Comparison of ENCODE assay signal across 11 mouse cellular contexts in genomic region chr5:119749153-119749552, GRCm38 (mm10).
DNase-seq lines count a peak whose midpoint lies in the region; ATAC-seq and TF ChIP-seq lines count a peak whose summit lies in the region.
"Had no signal": no experiment of that assay in that cellular context is flagged by ENCODE, and none has a peak within 500 bp of the region (broad histone marks: within the 10 kb centered on the region; RNA-seq: fewer than 3 reads in every experiment).

No protein-coding gene starts in this region.

- H3K4me2 ChIP-seq in heart, embryonic 11.5 days: peak overlapping the region; percentile 72
- peak overlapping the region; percentile 45 for H3K4me2 ChIP-seq in hindbrain, embryonic 13.5 days
- H3K4me2 ChIP-seq: liver, embryonic 13.5 days had no signal

- no peaks in the 10 kb centered on the region for H3K36me3 ChIP-seq in heart, embryonic 11.5 days (ENCODE audit: control insufficient read depth, insufficient read depth, low read length)
- no peaks in the 10 kb centered on the region for H3K36me3 ChIP-seq in heart, adult 2 months (ENCODE audit: control insufficient read depth, insufficient read depth, low read length)
- no peaks in the 10 kb centered on the region for H3K36me3 ChIP-seq in E14TG2a.4 (ENCODE audit: insufficient read depth, low read length)
- H3K36me3 ChIP-seq in hindbrain, embryonic 13.5 days: no peaks in the 10 kb centered on the region
- H3K36me3 ChIP-seq: liver, embryonic 13.5 days had no signal

- H3K9ac ChIP-seq in heart, embryonic 11.5 days (ENCODE audit: low read depth, low read length): no peak overlapping the region
- no peak overlapping the region for H3K9ac ChIP-seq in heart, adult 2 months (ENCODE audit: low read depth, low read length)
- 0 out of 2 replicates have a peak overlapping the region, but pooled peaks have one; percentile 8 for H3K9ac ChIP-seq in hindbrain, embryonic 13.5 days
- H3K9ac ChIP-seq: liver, embryonic 13.5 days had no signal

- no peak for TF ChIP-seq EP300 in heart, adult 2 months (IDR thresholded peaks at IDR 0.05; ENCODE audit: insufficient read depth, low read depth, low read length)

- H3K27ac ChIP-seq in heart, embryonic 11.5 days (ENCODE audit: low read depth, low read length): no peak overlapping the region
- H3K27ac ChIP-seq in heart, adult 2 months: no peak overlapping the region
- no peak overlapping the region for H3K27ac ChIP-seq in hindbrain, embryonic 13.5 days
- H3K27ac ChIP-seq: liver, embryonic 13.5 days had no signal

- DNase-seq in heart, adult 2 months: no peak
- DNase-seq in lung, postnatal 36 days: peak; percentile 48
- DNase-seq in left cerebral cortex, adult 8-10 months (ENCODE audit: low spot score in 2 of 2): no peak
- DNase-seq in thymus, postnatal 25 days: no peak
- no peak for DNase-seq in Muller cell, postnatal 12 days (ENCODE audit: inconsistent ontology term)
- DNase-seq: liver, embryonic 13.5 days; right cerebral cortex, postnatal 14 days; thymus, postnatal 36 days had no signal

- H3K9me3 ChIP-seq in heart, embryonic 11.5 days (replicated peaks; ENCODE audit: control insufficient read depth, low read length): no peaks in the 10 kb centered on the region
- no peaks in the 10 kb centered on the region for H3K9me3 ChIP-seq in E14TG2a.4 (ENCODE audit: low read length)
- H3K9me3 ChIP-seq in hindbrain, embryonic 13.5 days: no peaks in the 10 kb centered on the region
- H3K9me3 ChIP-seq: liver, embryonic 13.5 days had no signal

- TF ChIP-seq CTCF in heart, adult 2 months (IDR thresholded peaks at IDR 0.05): no peak
- no peak for TF ChIP-seq CTCF in E14TG2a.4 (conservative IDR thresholded peaks at IDR 0.05; ENCODE audit: low read length)

- peaks cover 23% of the 10 kb centered on the region for H3K27me3 ChIP-seq in heart, embryonic 11.5 days (ENCODE audit: control insufficient read depth, insufficient read depth, low read length)
- H3K27me3 ChIP-seq in heart, adult 2 months (ENCODE audit: control insufficient read depth, insufficient read depth, low read length): peaks cover 4% of the 10 kb centered on the region; the same call in 1 of the 2 replicates
- H3K27me3 ChIP-seq in E14TG2a.4 (ENCODE audit: insufficient read depth, low read length): peaks cover 52% of the 10 kb centered on the region
- H3K27me3 ChIP-seq in hindbrain, embryonic 13.5 days: peaks cover 62% of the 10 kb centered on the region

- peaks cover 2% of the 10 kb centered on the region; the same call in 1 of the 2 replicates for H3K4me1 ChIP-seq in heart, embryonic 11.5 days (ENCODE audit: control insufficient read depth, insufficient read depth, low read length)
- H3K4me1 ChIP-seq in heart, adult 2 months (ENCODE audit: control insufficient read depth, insufficient read depth, low read length): no peaks in the 10 kb centered on the region
- H3K4me1 ChIP-seq in E14TG2a.4 (replicated peaks; ENCODE audit: low read depth, low read length): peaks cover 28% of the 10 kb centered on the region
- peaks cover 13% of the 10 kb centered on the region for H3K4me1 ChIP-seq in hindbrain, embryonic 13.5 days (replicated peaks)
- H3K4me1 ChIP-seq: liver, embryonic 13.5 days had no signal

- no peaks in the 10 kb centered on the region for H3K79me2 ChIP-seq in heart, adult 2 months (replicated peaks; ENCODE audit: control insufficient read depth, insufficient read depth, low read length)

- H3K4me3 ChIP-seq in heart, embryonic 11.5 days (ENCODE audit: low read depth, low read length): peak overlapping the region; percentile 39
- H3K4me3 ChIP-seq in heart, adult 2 months: no peak overlapping the region
- H3K4me3 ChIP-seq in E14TG2a.4 (replicated peaks; ENCODE audit: low read length): 0 out of 2 replicates have a peak overlapping the region, but pooled peaks have one; percentile 43
- no peak overlapping the region for H3K4me3 ChIP-seq in hindbrain, embryonic 13.5 days
- H3K4me3 ChIP-seq: liver, embryonic 13.5 days had no signal

- no peak for TF ChIP-seq POLR2A in heart, adult 2 months (IDR thresholded peaks at IDR 0.05; ENCODE audit: insufficient read depth, low read depth, low read length)

- no peak for ATAC-seq in heart, embryonic 11.5 days (replicated peaks; ENCODE audit: insufficient number of reproducible peaks, low FRiP score, low TSS enrichment)
- ATAC-seq in hindbrain, embryonic 13.5 days (ENCODE audit: low FRiP score): no peak

- intact Hi-C loops in heart, adult 2 months (cut with DNase I): no loop called here

- WGBS in heart, embryonic 11.5 days (ENCODE audit: insufficient replicate concordance): 5% methylated on average over 12 of the region's 17 CpGs
- 16% methylated on average over 15 of the region's 17 CpGs for WGBS in heart, adult 2 months
- 8% methylated on average over 16 of the region's 17 CpGs for WGBS in hindbrain, embryonic 13.5 days

Comparison
In these comparisons a context has a peak if more than half of its experiments do, and no peak if none do; other contexts are left out.
1. H3K4me3 ChIP-seq: peak in heart, embryonic 11.5 days (single experiment) and E14TG2a.4 (single experiment); none in heart, adult 2 months (single experiment) and hindbrain, embryonic 13.5 days (single experiment).